Mouse (Mus musculus) spleen, adult 2 months (tissue): ENCODE measurements around the gene Kng1. TPM values are rescaled to one million over a fixed set of nuclear protein-coding genes. Genes with fewer than 3 reads are reported as not detected.
"Not testable (repeated sequence)": the region's sequence is repeated elsewhere in the genome, so short reads cannot be mapped to it uniquely, and the experiment has no call there.

Experiments
- DNase-seq, 2 experiments: peaks; one replicate each; pipeline versions ENCODE4 v3.0.0 to v3.0.0-alpha.2; 2012 to 2021; ENCODE audit warnings: low spot score in 2 of 2, low read depth in 1 of 2
- H3K27ac ChIP-seq: fragments of 200-500 bp; 2 replicates; pipeline ENCODE4 v1.5.1; 2012; ENCODE audit warnings: low read length, inconsistent platforms; ENCODE audit not compliant: insufficient read depth
- H3K27me3 ChIP-seq: fragments of 200-500 bp; 2 replicates; pipeline ENCODE4 v1.6.1; 2012; ENCODE audit warnings: mild to moderate bottlenecking, moderate library complexity, low read length, inconsistent platforms; ENCODE audit not compliant: control insufficient read depth, insufficient read depth
- H3K36me3 ChIP-seq: fragments of 200-500 bp; 2 replicates; pipeline ENCODE4 v1.6.1; 2012; ENCODE audit warnings: mild to moderate bottlenecking, low read length, inconsistent platforms; ENCODE audit not compliant: control insufficient read depth, insufficient read depth
- H3K4me1 ChIP-seq: fragments of 200-500 bp; 2 replicates; pipeline ENCODE4 v1.6.1; 2011; ENCODE audit warnings: inconsistent platforms; ENCODE audit not compliant: control insufficient read depth, insufficient read depth, insufficient read length
- H3K4me3 ChIP-seq: fragments of 200-500 bp; 2 replicates; pipeline ENCODE4 v1.5.1; 2011; ENCODE audit warnings: mild to moderate bottlenecking, inconsistent platforms; ENCODE audit not compliant: insufficient read depth, insufficient read length; ENCODE audit errors: extremely low read depth
- CTCF ChIP-seq: fragments of 200-500 bp; IDR thresholded peaks from 2 replicates; pipeline ENCODE4 v1.5.1; 2011; ENCODE audit warnings: mild to moderate bottlenecking, inconsistent platforms; ENCODE audit not compliant: insufficient read depth, insufficient read length, insufficient replicate concordance; ENCODE audit errors: extremely low read depth
- POLR2A ChIP-seq: fragments of 200-500 bp; IDR thresholded peaks from 2 replicates; pipeline ENCODE4 v1.6.1; 2011; ENCODE audit warnings: low read depth, low read length, inconsistent platforms
- WGBS: fragments of 180-500 bp; shearing (Covaris S2); methylation state at CpG from one replicate; pipeline ENCODE4 v1.1.7; 2018; 5-methylcytosine and 5-hydroxymethylcytosine counted together
- polyA plus RNA-seq: library from polyadenylated mRNA; depleted of rRNA; stranded (reverse); fragments of >200 nt; gene quantifications from 2 replicates; pipeline ENCODE4 v1.2.3, GENCODE M21; 2012; rRNA removed

Gene Kng1
- 0.04 TPM in 1 of 2 replicates, not detected in the other for polyA plus RNA-seq

GRCm38 (mm10) chr16:23057668-23058447 lies at the start of gene Kng1:
Gene Kng1, plus strand, starts transcription at chr16:23057865.
- H3K4me1 ChIP-seq, H3K36me3 ChIP-seq, H3K27ac ChIP-seq, H3K4me3 ChIP-seq, H3K27me3 ChIP-seq, DNase-seq: not testable (repeated sequence)
- 69% methylated on average over 1 of the region's 1 CpGs for WGBS

- H3K27me3 ChIP-seq, H3K4me3 ChIP-seq, H3K27ac ChIP-seq, H3K4me1 ChIP-seq, DNase-seq, H3K36me3 ChIP-seq: not testable (repeated sequence)
- 83% methylated on average over 2 of the region's 2 CpGs for WGBS
Observed at GRCm38 (mm10) chr16:23013786-23014185, 43.9 kb upstream of the Kng1 start.

- not testable (repeated sequence) for H3K27ac ChIP-seq, H3K36me3 ChIP-seq, H3K4me1 ChIP-seq, H3K27me3 ChIP-seq, H3K4me3 ChIP-seq, DNase-seq
- WGBS = 92% methylated on average over 8 of the region's 8 CpGs
Observed at GRCm38 (mm10) chr16:23014645-23015044, 43.0 kb upstream of the Kng1 start.

GRCm38 (mm10) chr16:23020571-23020970 lies 37.1 kb upstream of the Kng1 start:
- 88% methylated on average over 1 of the region's 1 CpGs for WGBS
- not testable (repeated sequence) for H3K27ac ChIP-seq, H3K4me3 ChIP-seq, H3K4me1 ChIP-seq, H3K36me3 ChIP-seq, DNase-seq, H3K27me3 ChIP-seq

- Histone ChIP-seq H3K36me3 (no peaks in the 10 kb centered on the region), H3K27ac (no peak overlapping the region), H3K27me3 (no peaks in the 10 kb centered on the region), H3K4me1 (no peaks in the 10 kb centered on the region), H3K4me3 (no peak overlapping the region)
- DNase-seq = no peak
- TF ChIP-seq POLR2A = no peak
- TF ChIP-seq CTCF = no peak
- 69% methylated on average over 6 of the region's 6 CpGs for WGBS
Observed at GRCm38 (mm10) chr16:23025111-23025510, 32.6 kb upstream of the Kng1 start.

- H3K36me3 ChIP-seq = no peaks in the 10 kb centered on the region
- H3K4me3 ChIP-seq = no peak overlapping the region
- no peaks in the 10 kb centered on the region for H3K4me1 ChIP-seq
- DNase-seq = no peak
- no peak overlapping the region for H3K27ac ChIP-seq
- no peaks in the 10 kb centered on the region for H3K27me3 ChIP-seq
- TF ChIP-seq POLR2A (no peak), CTCF (no peak)
Observed at GRCm38 (mm10) chr16:23026582-23026981, 31.1 kb upstream of the Kng1 start.

GRCm38 (mm10) chr16:23027341-23027740 lies 30.3 kb upstream of the Kng1 start:
- 39% methylated on average over 3 of the region's 3 CpGs for WGBS
- not testable (repeated sequence) for H3K36me3 ChIP-seq, H3K27ac ChIP-seq, H3K4me1 ChIP-seq, DNase-seq, H3K4me3 ChIP-seq, H3K27me3 ChIP-seq

- WGBS = 87% methylated on average over 3 of the region's 3 CpGs
- H3K27ac ChIP-seq, H3K36me3 ChIP-seq, DNase-seq, H3K4me1 ChIP-seq, H3K27me3 ChIP-seq, H3K4me3 ChIP-seq: not testable (repeated sequence)
Observed at GRCm38 (mm10) chr16:23028966-23029600, 28.6 kb upstream of the Kng1 start, which contains the start of gene Kng2. Gene Kng2, minus strand, starts transcription at chr16:23029482.
